Mouse (Mus musculus) spleen, embryonic (tissue): Measurements from ENCODE around the gene Car9.

Experiments
- CTCF ChIA-PET: fragments of 350-600 bp; sonication (Branson Sonifier 250); formaldehyde crosslinking; loops from one replicate; lab custom pipeline; 2022; lab: Charles Lee

Car9 gene

GRCm38 (mm10) chr4:43561436-43561996 lies 54.8 kb downstream of the Car9 start:
- CTCF ChIA-PET: interaction anchor here (0.7 kb wide), 1 partner anchor 14 kb away, joined by 4 read pairs; no protein-coding TSS in a partner anchor

GRCm38 (mm10) chr4:43561997-43562768 lies 55.4 kb downstream of the Car9 start, which contains the start of the genes Creb3 and Tln1:
Gene Creb3, plus strand, starts transcription at chr4:43562332.
Gene Tln1, minus strand, starts transcription at chr4:43562691.
- CTCF ChIA-PET: interaction anchor here (1.5 kb wide), 1 partner anchor 10 kb away, joined by 5 read pairs; no protein-coding TSS in a partner anchor

- CTCF ChIA-PET: interaction anchor here (1.5 kb wide), 1 partner anchor 11 kb away, joined by 5 read pairs; no protein-coding TSS in a partner anchor
Observed at GRCm38 (mm10) chr4:43562769-43563600, 56.2 kb downstream of the Car9 start.
